Mouse (Mus musculus) thymus, postnatal 25 days (tissue): Measurements from ENCODE around the gene Llgl2.
A peak's percentile ranks its signal among the peaks of the same experiment; 100 is the strongest.

ENCODE experiments used
- DNase-seq: peaks from one replicate; pipeline ENCODE4 v3.0.0; 2022

The Llgl2 gene

GRCm38 (mm10) chr11:115823774-115824740 lies at the start of gene Llgl2:
Gene Llgl2, plus strand, starts transcription at chr11:115824049.
- DNase-seq: peak; percentile 86

- no peak for DNase-seq
These were observed 49.2 kb upstream of the Llgl2 start for GRCm38 (mm10) chr11:115774653-115775052.

GRCm38 (mm10) chr11:115775821-115776665 lies 47.8 kb upstream of the Llgl2 start:
- DNase-seq: no peak

- no peak for DNase-seq
These were observed 46.9 kb upstream of the Llgl2 start for GRCm38 (mm10) chr11:115776954-115777353.

- no peak for DNase-seq
These were observed 46.1 kb upstream of the Llgl2 start for GRCm38 (mm10) chr11:115777487-115778335.

- peak; percentile 29 for DNase-seq
These were observed 44.7 kb upstream of the Llgl2 start for GRCm38 (mm10) chr11:115779038-115779571.

- no peak for DNase-seq
These were observed 43.4 kb upstream of the Llgl2 start for GRCm38 (mm10) chr11:115780141-115781070.

GRCm38 (mm10) chr11:115786473-115786872 lies 37.4 kb upstream of the Llgl2 start:
- DNase-seq: no peak

- DNase-seq: no peak
These were observed 34.1 kb upstream of the Llgl2 start for GRCm38 (mm10) chr11:115789787-115790186.

- DNase-seq: no peak
These were observed 31.9 kb upstream of the Llgl2 start for GRCm38 (mm10) chr11:115791919-115792318.

- no peak for DNase-seq
These were observed 31.5 kb upstream of the Llgl2 start for GRCm38 (mm10) chr11:115792353-115792752.

- DNase-seq: no peak
These were observed 27.0 kb upstream of the Llgl2 start for GRCm38 (mm10) chr11:115796898-115797297.

GRCm38 (mm10) chr11:115797665-115798064 lies 26.2 kb upstream of the Llgl2 start:
- DNase-seq: no peak

- no peak for DNase-seq
These were observed 22.9 kb upstream of the Llgl2 start for GRCm38 (mm10) chr11:115800981-115801380.

- no peak for DNase-seq
These were observed 20.7 kb upstream of the Llgl2 start for GRCm38 (mm10) chr11:115803072-115803709.

GRCm38 (mm10) chr11:115805005-115805404 lies 18.8 kb upstream of the Llgl2 start:
- no peak for DNase-seq

- DNase-seq: no peak
These were observed 17.7 kb upstream of the Llgl2 start for GRCm38 (mm10) chr11:115806154-115806553.

GRCm38 (mm10) chr11:115807306-115807705 lies 16.5 kb upstream of the Llgl2 start:
- no peak for DNase-seq

- DNase-seq: no peak
These were observed 15.9 kb upstream of the Llgl2 start for GRCm38 (mm10) chr11:115807971-115808370.

GRCm38 (mm10) chr11:115808696-115809310 lies 15.0 kb upstream of the Llgl2 start:
- DNase-seq: no peak
